Mouse (Mus musculus) T-helper 2 cell (primary cell): ENCODE measurements around the gene Robo1.

Source experiments
- in situ Hi-C: fragments of 300-600 bp; cut with MboI, MseI; formaldehyde crosslinking; loops from one replicate; pipeline ENCODE4 v1.15.1; 2025; ENCODE audit warnings: high pct_unique_total_duplicates

Gene Robo1

GRCm38 (mm10) chr16:72603487-72604206, 295.5 kb downstream of the Robo1 start:
- in situ Hi-C loops = no loop called here

GRCm38 (mm10) chr16:72605066-72605465, 297.0 kb downstream of the Robo1 start:
- in situ Hi-C loops = no loop called here

- in situ Hi-C loops = no loop called here
These were observed 302.6 kb downstream of the Robo1 start for GRCm38 (mm10) chr16:72610661-72611112.

GRCm38 (mm10) chr16:72614898-72615297, 306.8 kb downstream of the Robo1 start:
- in situ Hi-C loops = no loop called here

- in situ Hi-C loops = no loop called here
These were observed 307.3 kb downstream of the Robo1 start for GRCm38 (mm10) chr16:72615360-72615759.

GRCm38 (mm10) chr16:72622371-72622770, 314.3 kb downstream of the Robo1 start:
- in situ Hi-C loops = no loop called here

- in situ Hi-C loops = no loop called here
These were observed 314.8 kb downstream of the Robo1 start for GRCm38 (mm10) chr16:72622868-72623267.

- in situ Hi-C loops = no loop called here
These were observed 325.7 kb downstream of the Robo1 start for GRCm38 (mm10) chr16:72633846-72634245.

- in situ Hi-C loops = no loop called here
These were observed 331.3 kb downstream of the Robo1 start for GRCm38 (mm10) chr16:72639332-72639940.

GRCm38 (mm10) chr16:72640932-72641811, 333.1 kb downstream of the Robo1 start:
- in situ Hi-C loops = no loop called here

- in situ Hi-C loops = no loop called here
These were observed 337.8 kb downstream of the Robo1 start for GRCm38 (mm10) chr16:72645890-72646289.

- in situ Hi-C loops = no loop called here
These were observed 341.2 kb downstream of the Robo1 start for GRCm38 (mm10) chr16:72649314-72649713.

- in situ Hi-C loops = no loop called here
These were observed 347.3 kb downstream of the Robo1 start for GRCm38 (mm10) chr16:72655411-72655810.

- in situ Hi-C loops = no loop called here
These were observed 354.8 kb downstream of the Robo1 start for GRCm38 (mm10) chr16:72662837-72663350.

- in situ Hi-C loops = no loop called here
These were observed 355.5 kb downstream of the Robo1 start for GRCm38 (mm10) chr16:72663351-72664232.

- in situ Hi-C loops = no loop called here
These were observed 356.1 kb downstream of the Robo1 start for GRCm38 (mm10) chr16:72664233-72664613.

GRCm38 (mm10) chr16:72664806-72665205, 356.7 kb downstream of the Robo1 start:
- in situ Hi-C loops = no loop called here

GRCm38 (mm10) chr16:72665454-72665853, 357.3 kb downstream of the Robo1 start:
- in situ Hi-C loops = no loop called here

- in situ Hi-C loops = no loop called here
These were observed 362.3 kb downstream of the Robo1 start for GRCm38 (mm10) chr16:72670240-72671038.

GRCm38 (mm10) chr16:72677234-72677633, 369.1 kb downstream of the Robo1 start:
- in situ Hi-C loops = no loop called here
